ENCODE assay signal across 8 mouse cellular contexts in genomic region chr1:71531653-71532052, GRCm38 (mm10). TPM values are rescaled to one million over a fixed set of nuclear protein-coding genes. Genes with fewer than 3 reads are reported as not detected.
DNase-seq lines count a peak whose midpoint lies in the region; ATAC-seq and TF ChIP-seq lines count a peak whose summit lies in the region.

No protein-coding gene starts in this region.

- no peak overlapping the region for H3K4me3 ChIP-seq in intestine, embryonic 14.5 days (ENCODE audit: low read depth, low read length)
- no peak overlapping the region for H3K4me3 ChIP-seq in intestine, embryonic 16.5 days (ENCODE audit: low read length)
- H3K4me3 ChIP-seq in CH12.LX (replicated peaks in 1 of 3; ENCODE audit: low read depth in 2 of 3, low read length in 2 of 3, poor library complexity in 1 of 3): no peak overlapping the region
- no peak overlapping the region for H3K4me3 ChIP-seq in liver, embryonic 13.5 days (replicated peaks)
- no peak overlapping the region for H3K4me3 ChIP-seq in midbrain, embryonic 13.5 days (replicated peaks)

- H3K27me3 ChIP-seq in intestine, embryonic 14.5 days (replicated peaks; ENCODE audit: control insufficient read depth, insufficient read depth, low read length): no peaks in the 10 kb centered on the region
- no peaks in the 10 kb centered on the region for H3K27me3 ChIP-seq in intestine, embryonic 16.5 days (replicated peaks; ENCODE audit: control insufficient read depth, insufficient read depth, low read length)
- no peaks in the 10 kb centered on the region for H3K27me3 ChIP-seq in CH12.LX (replicated peaks)
- no peaks in the 10 kb centered on the region for H3K27me3 ChIP-seq in liver, embryonic 13.5 days
- H3K27me3 ChIP-seq in midbrain, embryonic 13.5 days: no peaks in the 10 kb centered on the region

- ATAC-seq in intestine, embryonic 14.5 days (replicated peaks; ENCODE audit: low FRiP score, low TSS enrichment, low read depth): no peak
- ATAC-seq in intestine, embryonic 16.5 days: no peak
- ATAC-seq in liver, embryonic 13.5 days (ENCODE audit: low read depth): no peak
- ATAC-seq in midbrain, embryonic 13.5 days: no peak

- DNase-seq in intestine, embryonic 14.5 days (ENCODE audit: low spot score): peak; percentile 67
- DNase-seq in CH12.LX (ENCODE audit: extremely low read depth): peak; percentile 79
- peak; percentile 9 for DNase-seq in adipocyte (ENCODE audit: low spot score)
- DNase-seq in forelimb bud, embryonic 11.5 days (ENCODE audit: low read depth, low spot score): peak; percentile 58
- peak; percentile 5 for DNase-seq in liver, embryonic 13.5 days
- peak; percentile 36 for DNase-seq in thymus, postnatal 0 days (ENCODE audit: low spot score)

- no peak overlapping the region for H3K27ac ChIP-seq in intestine, embryonic 14.5 days (ENCODE audit: low read depth)
- H3K27ac ChIP-seq in intestine, embryonic 16.5 days (ENCODE audit: low read length): no peak overlapping the region
- no peak overlapping the region for H3K27ac ChIP-seq in CH12.LX (ENCODE audit: insufficient read depth, low read depth)
- H3K27ac ChIP-seq in liver, embryonic 13.5 days: no peak overlapping the region
- no peak overlapping the region for H3K27ac ChIP-seq in midbrain, embryonic 13.5 days

- H3K36me3 ChIP-seq in intestine, embryonic 14.5 days (ENCODE audit: control insufficient read depth, insufficient read depth, low read length): no peaks in the 10 kb centered on the region
- H3K36me3 ChIP-seq in intestine, embryonic 16.5 days (ENCODE audit: control insufficient read depth, insufficient read depth, low read length): no peaks in the 10 kb centered on the region
- H3K36me3 ChIP-seq in CH12.LX (replicated peaks in 1 of 2; ENCODE audit: control insufficient read depth in 1 of 2, insufficient read depth in 1 of 2, low read length in 1 of 2): no peaks in the 10 kb centered on the region
- H3K36me3 ChIP-seq in liver, embryonic 13.5 days: no peaks in the 10 kb centered on the region
- H3K36me3 ChIP-seq in midbrain, embryonic 13.5 days: no peaks in the 10 kb centered on the region

- TF ChIP-seq CTCF in CH12.LX (conservative IDR thresholded peaks at IDR 0.05 in 1 of 2, IDR thresholded peaks at IDR 0.05 in 1 of 2; ENCODE audit: low read depth in 2 of 2, low read length in 2 of 2): peak; percentile 42 to 77; a peak in 3 of 4 replicates

- peak; percentile 87 for TF ChIP-seq RAD21 in CH12.LX (IDR thresholded peaks at IDR 0.05; ENCODE audit: low read depth, low read length)

- no peaks in the 10 kb centered on the region for H3K4me1 ChIP-seq in intestine, embryonic 14.5 days (replicated peaks; ENCODE audit: control insufficient read depth, insufficient read depth, low read length)
- H3K4me1 ChIP-seq in intestine, embryonic 16.5 days (ENCODE audit: control insufficient read depth, insufficient read depth, low read length): no peaks in the 10 kb centered on the region
- H3K4me1 ChIP-seq in CH12.LX (ENCODE audit: control insufficient read depth in 1 of 2, insufficient read depth in 2 of 2): peaks cover 2 to 16% of the 10 kb centered on the region in 2 experiments; a peak in 2 of 4 replicates
- no peaks in the 10 kb centered on the region for H3K4me1 ChIP-seq in liver, embryonic 13.5 days (replicated peaks)
- no peaks in the 10 kb centered on the region for H3K4me1 ChIP-seq in midbrain, embryonic 13.5 days (replicated peaks)

- H3K9ac ChIP-seq in intestine, embryonic 14.5 days (ENCODE audit: low read length): no peak overlapping the region
- H3K9ac ChIP-seq in intestine, embryonic 16.5 days (ENCODE audit: low read depth, low read length): no peak overlapping the region
- no peak overlapping the region for H3K9ac ChIP-seq in CH12.LX (ENCODE audit: insufficient read depth, low read depth)
- no peak overlapping the region for H3K9ac ChIP-seq in liver, embryonic 13.5 days
- H3K9ac ChIP-seq in midbrain, embryonic 13.5 days (replicated peaks): no peak overlapping the region

- no peaks in the 10 kb centered on the region for H3K79me2 ChIP-seq in CH12.LX (replicated peaks; ENCODE audit: control insufficient read depth, extremely low read depth, insufficient read depth, poor library complexity, severe bottlenecking)

- dilution Hi-C loops in CH12.LX (cut with MboI; ENCODE audit: extremely low pct_ligation_motif_present, extremely low pct_unique_long_range_greater_than_20kb, low sequenced_read_pairs): no loop called here

- no peaks in the 10 kb centered on the region for H3K9me3 ChIP-seq in intestine, embryonic 14.5 days (ENCODE audit: control insufficient read depth, low read length)
- H3K9me3 ChIP-seq in intestine, embryonic 16.5 days (ENCODE audit: control insufficient read depth, low read length): no peaks in the 10 kb centered on the region
- no peaks in the 10 kb centered on the region for H3K9me3 ChIP-seq in CH12.LX (replicated peaks; ENCODE audit: low read length)
- H3K9me3 ChIP-seq in liver, embryonic 13.5 days (replicated peaks): no peaks in the 10 kb centered on the region
- no peaks in the 10 kb centered on the region for H3K9me3 ChIP-seq in midbrain, embryonic 13.5 days

- 20% methylated on average over 7 of the region's 7 CpGs for WGBS in intestine, embryonic 14.5 days
- 20% methylated on average over 7 of the region's 7 CpGs for WGBS in intestine, embryonic 16.5 days
- 17% methylated on average over 7 of the region's 7 CpGs for WGBS in liver, embryonic 13.5 days (ENCODE audit: insufficient replicate concordance)
- 25% methylated on average over 7 of the region's 7 CpGs for WGBS in midbrain, embryonic 13.5 days

- in situ Hi-C loops in CH12.LX (cut with MboI; ENCODE audit: low pct_ligation_motif_present, low pct_unique_long_range_greater_than_20kb, low sequenced_read_pairs): no loop called here

- H3K4me2 ChIP-seq in intestine, embryonic 14.5 days (ENCODE audit: low read length): no peak overlapping the region
- no peak overlapping the region for H3K4me2 ChIP-seq in intestine, embryonic 16.5 days (ENCODE audit: low read depth, low read length)
- no peak overlapping the region for H3K4me2 ChIP-seq in CH12.LX (ENCODE audit: insufficient read depth, low read depth, poor library complexity, severe bottlenecking)
- H3K4me2 ChIP-seq in liver, embryonic 13.5 days: no peak overlapping the region
- no peak overlapping the region for H3K4me2 ChIP-seq in midbrain, embryonic 13.5 days (replicated peaks)

- TF ChIP-seq EP300 in CH12.LX (IDR thresholded peaks at IDR 0.05; ENCODE audit: low read length): no peak

- TF ChIP-seq POLR2A in CH12.LX (IDR thresholded peaks at IDR 0.05; ENCODE audit: low read depth, low read length): no peak

TF ChIP-seq in CH12.LX, 34 proteins besides CTCF, POLR2A, EP300 and RAD21:
- TF ChIP-seq ZNF384 (IDR thresholded peaks at IDR 0.05; ENCODE audit: low read depth, low read length) (no peak), SMC3 (IDR thresholded peaks at IDR 0.05; ENCODE audit: low read depth, low read length) (peak; percentile 71)

RNA-seq across cellular contexts. Expression of gene Atic, which starts 25.3 kb away (rescaled TPM):
- polyA plus RNA-seq in intestine, embryonic 14.5 days (2014; fragmentation: Nextera tagmentation; extraction: Ambion mirVana): 81.7 and 85.6 TPM in 2 replicates
- 60.0 and 72.1 TPM in 2 replicates for polyA plus RNA-seq in intestine, embryonic 16.5 days (2015; fragmentation: Nextera tagmentation; extraction: Ambion mirVana)
- total RNA-seq in CH12.LX (2012; rRNA removed): 123 and 179 TPM in 2 replicates
- total RNA-seq in CH12.LX (2014; rRNA removed): 185 and 187 TPM in 2 replicates
- 220 and 223 TPM in 2 replicates for polyA plus RNA-seq in CH12.LX (2012; ENCODE audit: insufficient read length, low read depth)
- polyA plus RNA-seq in liver, embryonic 13.5 days (2015; fragmentation: Nextera tagmentation; extraction: Ambion mirVana): 60.6 and 61.9 TPM in 2 replicates
- 80.8 and 92.4 TPM in 2 replicates for polyA plus RNA-seq in thymus, postnatal 0 days (2015; fragmentation: Nextera tagmentation; extraction: Ambion mirVana)
- 27.5 and 28.0 TPM in 2 replicates for polyA plus RNA-seq in midbrain, embryonic 13.5 days (2015; fragmentation: Nextera tagmentation; extraction: Ambion mirVana)

Comparison
In these comparisons a context has a peak if more than half of its experiments do, and no peak if none do; other contexts are left out.
1. DNase-seq: peak in every context shown above with its lines; median percentile 79 in CH12.LX; 67 in intestine, embryonic 14.5 days; 58 in forelimb bud, embryonic 11.5 days; 36 in thymus, postnatal 0 days; 9 in adipocyte; 5 in liver, embryonic 13.5 days.